Mouse (Mus musculus) Muller cell, postnatal 12 days (primary cell): Measurements from ENCODE around the gene Chad.

Experiments used
- DNase-seq: peaks from one replicate; pipeline ENCODE4 v3.0.0-alpha.2; 2015; ENCODE audit errors: inconsistent ontology term

The Chad gene

GRCm38 (mm10) chr11:94566534-94566933, 1.7 kb downstream of the Chad start:
- no peak for DNase-seq

DNA sequence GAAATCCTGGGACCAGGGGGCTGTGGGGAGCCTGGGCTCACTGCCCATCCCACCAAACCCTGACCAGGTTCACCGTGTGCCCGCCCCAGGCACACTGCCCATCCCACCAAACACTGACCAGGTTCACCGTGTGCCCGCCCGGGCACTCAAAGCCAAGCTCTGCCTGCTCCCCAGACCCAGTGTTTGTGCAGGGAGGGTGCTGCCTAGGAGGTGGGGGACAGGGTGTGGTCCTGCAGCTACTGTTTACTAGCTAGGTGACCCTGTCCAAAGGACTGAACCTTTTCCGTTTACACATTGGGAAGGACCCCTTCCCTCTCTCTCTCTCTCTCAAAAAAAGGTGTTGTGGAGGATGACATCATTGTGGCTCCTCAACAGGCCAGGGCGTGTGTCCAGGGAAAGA, 2.5 kb downstream of the Chad start:
- no peak for DNase-seq

GRCm38 (mm10) chr11:94570612-94571011, 5.8 kb downstream of the Chad start:
- no peak for DNase-seq

DNA sequence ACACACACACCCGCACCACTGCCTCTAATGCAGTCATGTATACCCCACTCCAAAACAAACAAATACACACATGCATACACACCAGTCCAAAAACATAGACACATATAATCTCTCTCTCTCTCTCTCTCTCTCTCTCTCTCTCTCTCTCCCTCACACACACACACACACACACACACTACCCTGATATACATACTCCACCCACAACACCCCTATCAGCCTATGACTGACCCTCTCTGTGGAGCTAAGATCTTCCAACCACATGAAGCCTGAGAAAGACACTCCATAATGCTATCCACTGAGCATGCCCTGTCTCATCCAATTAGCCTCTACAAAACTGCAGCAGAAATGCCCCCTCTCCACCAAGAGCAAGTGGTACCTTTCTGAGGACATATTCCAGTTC, 7.0 kb downstream of the Chad start:
- no peak for DNase-seq

- DNase-seq = no peak
Measured at GRCm38 (mm10) chr11:94574560-94574959, 9.7 kb downstream of the Chad start.

DNA sequence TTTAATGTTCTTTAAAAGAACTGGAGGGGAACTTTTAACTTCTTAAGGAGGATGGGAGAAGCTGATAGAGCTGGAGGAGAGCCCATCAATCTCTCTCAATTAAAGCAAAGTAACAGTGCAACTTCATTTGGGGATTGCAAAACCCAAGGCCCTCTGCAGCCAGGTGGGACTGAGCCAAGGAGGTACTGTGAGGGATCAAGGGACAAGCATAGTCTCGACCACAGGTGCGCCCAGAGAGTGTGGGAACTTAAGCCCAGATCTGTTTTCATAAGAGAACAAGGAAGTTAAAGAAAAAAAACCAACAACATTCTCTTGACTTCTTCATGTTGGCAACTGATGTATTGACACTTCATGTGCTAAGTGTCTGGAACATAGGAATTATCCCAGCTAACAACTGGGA, 10.2 kb downstream of the Chad start:
- DNase-seq = no peak

DNA sequence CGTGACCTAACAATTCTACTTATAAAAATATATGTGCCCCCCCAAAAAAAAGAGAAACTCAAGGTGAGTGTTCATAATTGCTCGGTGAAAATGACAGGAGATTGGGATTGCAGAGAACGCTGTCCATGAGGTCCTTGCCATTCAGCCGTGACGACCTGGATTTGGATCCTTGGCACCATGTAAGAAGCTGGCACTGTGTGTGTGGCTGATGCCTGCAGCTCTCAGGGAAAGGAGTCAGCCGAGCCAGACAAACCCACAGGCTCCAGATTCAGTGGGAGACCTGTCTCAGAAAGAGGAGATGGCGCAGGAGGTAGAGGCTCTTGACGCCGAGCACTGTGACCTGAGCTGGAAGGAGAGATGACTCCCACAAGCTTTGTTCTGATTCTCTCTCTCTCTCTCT, 11.5 kb downstream of the Chad start:
- DNase-seq = no peak

DNA sequence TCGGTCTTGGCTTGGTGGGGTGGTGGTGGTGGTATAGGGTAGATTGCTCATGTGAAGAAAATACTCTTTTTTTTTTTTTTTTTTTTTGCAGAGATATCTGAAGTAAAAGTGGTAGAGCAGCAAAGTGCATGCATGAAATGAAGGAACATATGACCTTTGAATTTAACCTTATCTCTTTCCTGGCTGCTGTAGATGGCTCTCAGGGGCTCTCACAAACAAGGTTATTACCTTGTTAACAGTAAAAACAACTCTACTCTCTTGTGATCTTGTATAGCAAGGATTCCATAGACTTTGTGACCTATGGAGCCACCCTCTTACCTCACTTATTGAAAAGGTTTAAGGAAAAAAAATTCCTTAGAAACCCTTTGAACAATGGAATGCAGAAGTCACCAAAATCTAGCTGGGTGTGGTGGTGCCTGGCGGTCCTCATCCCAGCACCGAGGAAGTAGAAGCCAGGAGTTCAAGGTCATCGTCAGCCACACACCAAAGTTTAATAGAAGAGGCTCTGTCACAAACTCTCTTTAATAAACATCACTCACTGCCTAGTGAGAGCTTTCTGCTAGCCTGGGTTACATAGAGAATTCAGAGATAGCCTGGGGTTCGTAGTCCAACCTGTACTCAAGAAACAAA, 15.4 kb downstream of the Chad start:
- no peak for DNase-seq

DNA sequence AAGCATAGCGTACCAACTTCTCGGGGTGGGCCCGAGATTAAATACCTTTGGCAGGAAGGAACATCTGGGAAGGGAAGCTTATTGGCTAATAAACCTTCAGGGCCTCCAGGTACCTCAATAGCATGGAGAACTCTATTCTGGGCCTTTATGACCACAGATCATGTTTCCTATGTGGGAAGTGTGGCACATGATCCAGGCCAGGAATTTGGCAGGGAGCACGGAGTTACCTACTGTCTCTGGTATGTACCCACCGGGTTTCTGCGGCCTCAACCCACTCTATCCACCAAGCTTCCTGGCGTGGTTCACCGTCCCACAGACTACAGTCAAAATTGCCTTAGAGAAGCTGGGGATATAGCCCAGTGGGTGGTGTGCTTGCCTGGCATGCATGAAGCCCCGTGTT, 20.2 kb downstream of the Chad start:
- no peak for DNase-seq

DNA sequence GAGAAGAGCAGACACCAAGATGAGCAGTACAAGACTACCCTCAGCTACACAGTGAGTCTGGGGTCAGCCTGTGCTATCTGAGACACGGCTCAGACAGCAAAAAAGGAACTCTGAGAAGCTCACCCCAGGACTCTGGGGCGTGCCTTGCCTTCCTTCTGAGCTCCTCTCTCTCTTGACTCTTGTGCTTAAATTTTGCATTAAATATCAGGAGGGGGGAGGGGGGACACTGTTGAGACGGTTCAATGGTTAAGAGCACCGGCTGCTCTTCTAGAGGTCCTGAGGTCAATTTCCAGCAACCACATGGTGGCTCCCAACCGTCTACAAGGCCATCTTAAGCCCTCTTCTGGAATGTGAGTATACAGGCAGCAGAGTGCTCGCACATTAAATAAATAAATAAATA, 22.7 kb downstream of the Chad start:
- DNase-seq = no peak

- DNase-seq = no peak
Measured at GRCm38 (mm10) chr11:94596311-94596852, 31.5 kb downstream of the Chad start.

DNA sequence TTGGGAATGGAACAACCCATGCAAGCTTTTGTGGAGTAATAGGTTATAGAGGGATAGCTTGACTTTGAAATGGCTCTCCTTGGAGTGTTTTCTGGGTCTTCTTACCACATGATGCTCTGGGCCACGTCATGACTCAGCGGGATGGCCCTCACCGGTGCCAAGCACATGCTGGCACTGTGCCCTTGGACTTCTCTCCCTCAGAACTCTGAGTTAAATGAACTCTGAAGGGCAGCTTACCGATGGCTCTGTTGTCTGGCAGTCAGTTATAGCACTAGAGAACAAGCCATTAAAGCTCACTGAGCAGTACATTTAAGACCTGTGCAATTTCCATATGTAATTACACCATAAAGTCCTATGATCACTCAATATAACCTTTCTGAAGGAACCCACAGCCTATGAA, 32.5 kb downstream of the Chad start:
- DNase-seq = peak; percentile 68

DNA sequence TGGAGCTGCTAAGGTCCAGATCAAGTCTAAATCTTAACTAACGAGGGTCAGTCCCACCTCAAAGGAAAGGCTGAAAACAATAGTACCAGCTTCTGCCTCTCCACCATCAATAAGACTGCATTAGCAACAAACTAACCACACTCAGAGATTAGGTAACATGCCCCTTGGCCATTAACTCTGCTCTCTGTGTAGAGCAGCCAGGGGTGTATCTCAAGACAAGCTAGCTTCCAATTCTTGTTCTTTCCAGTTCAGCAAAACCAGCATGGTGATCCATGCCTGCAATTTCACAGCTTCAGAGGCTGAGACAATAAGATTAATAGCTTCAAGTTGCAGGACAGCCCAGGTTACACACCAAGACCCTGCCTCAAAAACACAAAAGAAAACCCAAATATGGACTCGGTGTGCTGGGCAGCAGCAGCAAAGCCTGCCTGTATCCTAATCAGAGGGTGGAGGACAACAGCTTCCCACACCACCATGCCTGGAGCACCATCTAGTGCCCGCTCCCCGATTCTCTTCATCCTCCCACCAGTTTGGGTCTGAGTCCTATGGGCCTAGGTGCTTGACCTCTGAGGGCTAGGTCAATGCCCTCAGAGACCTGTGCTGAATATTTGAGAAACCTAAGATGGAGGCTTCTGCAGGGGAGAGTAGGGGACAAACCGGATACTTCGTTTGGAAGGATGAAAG, 33.7 kb downstream of the Chad start:
- DNase-seq = no peak

GRCm38 (mm10) chr11:94600447-94600846, 35.6 kb downstream of the Chad start:
- DNase-seq = no peak

DNA sequence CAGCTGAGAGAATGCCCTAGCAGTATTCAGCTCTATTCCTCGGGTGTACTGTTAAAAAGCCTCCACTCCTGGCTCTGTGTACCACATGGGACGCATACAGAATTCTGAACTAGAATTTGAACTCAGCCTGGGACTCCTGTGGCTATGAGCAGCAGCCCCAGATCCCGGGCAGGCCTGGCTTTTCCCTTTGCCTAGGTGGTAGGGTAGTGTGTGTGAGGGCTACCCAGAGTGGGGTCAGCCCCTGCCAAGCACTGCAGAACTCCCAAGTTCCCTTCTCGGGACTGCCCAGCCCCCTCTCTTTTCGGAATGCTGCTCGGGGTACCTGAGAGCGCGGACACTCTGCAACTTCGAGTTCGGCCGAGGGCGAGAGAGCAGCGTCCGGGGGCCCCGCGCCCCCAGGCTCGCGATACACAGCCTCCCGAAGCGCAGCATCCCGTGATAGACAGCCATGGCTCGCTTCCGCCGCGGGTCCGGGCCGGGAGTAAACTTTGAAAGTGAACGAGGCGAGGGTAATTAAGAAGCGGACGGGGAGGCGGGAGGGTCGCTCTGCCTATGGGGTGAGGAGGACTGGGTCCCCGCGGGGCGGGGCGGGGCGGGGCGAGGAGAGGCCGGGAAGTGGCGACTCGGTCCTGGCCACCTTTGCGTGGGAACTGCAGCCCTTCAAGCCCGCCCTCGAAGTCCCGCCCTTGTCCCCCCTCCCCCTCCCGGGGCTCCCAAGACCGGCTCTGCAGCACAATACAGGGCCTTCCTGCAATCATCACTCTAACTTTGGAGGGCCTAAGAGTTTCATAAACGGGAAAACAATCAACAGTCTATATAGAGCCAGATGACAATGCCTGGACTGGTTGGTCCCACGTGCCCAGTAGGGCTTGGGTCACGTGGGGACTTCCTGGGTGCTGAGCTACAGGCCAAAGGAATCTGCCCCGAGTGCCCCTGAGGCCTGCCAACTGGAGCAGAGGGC, 36.8 kb downstream of the Chad start, which contains the start of gene Acsf2:
Gene Acsf2, minus strand, starts transcription at position 551 of the 961 bp plus-strand sequence.
- DNase-seq = peak; percentile 92

DNA sequence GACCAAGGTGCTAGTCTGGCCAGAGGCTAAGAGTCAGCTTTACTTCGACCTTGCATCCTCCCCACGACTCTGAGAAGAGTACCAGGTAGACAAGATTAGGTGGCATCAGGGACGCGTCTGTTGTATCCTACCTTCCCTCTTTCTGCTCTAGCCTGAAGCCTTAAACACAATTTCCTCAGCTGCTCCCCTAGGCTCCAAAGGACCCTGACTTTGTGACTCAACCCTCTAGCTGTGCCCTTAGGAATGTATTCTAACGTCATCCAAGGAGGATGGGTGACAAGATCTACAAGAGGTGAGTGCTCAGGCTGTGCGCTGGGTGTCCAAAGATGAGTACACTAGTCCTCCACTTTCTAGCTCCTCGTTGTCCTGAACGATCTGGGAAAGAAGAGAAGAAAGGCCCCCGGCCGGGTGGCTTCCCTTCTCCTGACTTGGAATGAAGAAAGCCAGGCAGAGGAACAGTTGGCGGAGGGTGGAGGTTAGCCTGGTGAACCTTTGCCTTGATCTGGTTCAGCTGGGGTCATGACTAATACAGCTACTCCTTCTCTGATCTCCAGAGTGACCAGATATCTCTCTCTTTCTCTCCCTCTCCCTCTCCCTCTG, 37.6 kb downstream of the Chad start:
- DNase-seq = no peak

DNA sequence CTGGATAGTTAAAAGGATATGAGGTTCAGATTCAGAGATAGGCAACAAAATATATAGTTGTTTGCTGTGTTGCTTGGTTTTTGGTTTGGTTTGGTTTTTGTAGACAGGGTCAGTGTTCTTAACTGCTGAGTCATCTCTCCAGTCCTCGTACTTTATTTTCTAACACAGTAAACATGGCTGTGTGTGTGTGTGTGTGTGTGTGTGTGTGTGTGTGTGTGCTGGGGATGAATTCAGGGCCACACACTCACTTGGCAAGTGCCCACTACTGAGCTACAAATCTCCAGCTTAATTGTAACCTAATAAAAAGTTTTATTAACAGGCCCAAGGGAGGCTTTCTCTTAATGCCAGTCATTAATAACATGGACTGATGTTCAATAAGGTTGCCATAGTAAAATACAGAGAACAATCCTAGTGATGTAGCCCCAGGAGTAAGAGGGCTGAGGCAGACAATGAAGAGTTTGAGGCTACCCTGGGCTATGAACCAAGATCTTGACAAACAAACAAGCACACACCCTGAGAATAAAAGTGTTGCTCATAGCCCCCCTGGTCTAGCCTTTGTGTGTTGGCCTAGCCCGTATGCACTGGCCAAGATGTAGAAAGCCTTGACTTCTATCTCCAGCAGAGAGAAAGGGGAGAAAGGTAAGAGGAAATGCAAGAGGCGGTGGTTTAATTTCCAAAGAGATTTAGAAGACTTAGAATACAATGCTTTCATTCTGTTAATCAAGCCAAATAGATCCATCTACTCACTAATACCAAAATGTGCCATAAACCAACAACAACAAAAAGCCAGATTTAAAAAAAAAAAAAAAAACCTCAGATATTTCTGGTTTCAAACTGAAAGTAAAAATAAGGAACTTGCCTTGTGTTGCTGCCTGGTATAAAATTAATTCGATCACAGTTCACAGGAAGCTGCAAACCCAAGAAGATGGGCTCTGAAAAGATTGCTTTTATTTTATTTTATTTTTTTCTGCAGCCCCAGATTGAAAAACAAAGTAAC, 46.2 kb downstream of the Chad start:
- DNase-seq = no peak

DNA sequence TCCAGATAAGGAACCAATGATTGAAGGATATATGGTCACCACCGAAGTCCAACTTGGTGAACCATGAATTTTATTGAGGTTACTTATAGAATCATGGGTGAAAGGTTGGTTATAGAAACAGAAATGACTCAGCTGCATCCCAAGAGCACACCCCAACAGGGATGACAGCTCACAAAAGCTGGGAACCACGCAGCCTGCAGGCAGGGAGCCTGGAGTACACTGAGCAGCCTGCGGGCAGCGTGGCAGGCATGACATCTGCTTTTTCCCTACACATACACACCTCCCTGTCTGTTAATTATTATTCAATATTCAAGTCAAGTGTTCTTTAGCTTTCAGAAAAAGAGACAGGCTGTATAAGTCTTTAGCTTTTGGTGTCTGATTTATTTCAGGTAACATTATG, 49.8 kb downstream of the Chad start:
- no peak for DNase-seq

GRCm38 (mm10) chr11:94615494-94615893, 50.6 kb downstream of the Chad start:
- DNase-seq = no peak

GRCm38 (mm10) chr11:94617646-94618045, 52.8 kb downstream of the Chad start:
- DNase-seq = no peak
